Mouse (Mus musculus): ENCODE data around the gene Zfp710. TPM values are rescaled to one million over a fixed set of nuclear protein-coding genes. Genes with fewer than 3 reads are reported as not detected.

The Zfp710 gene
- polyA plus RNA-seq, 1 experiment from 2014 or later: 9.4 TPM

DNA sequence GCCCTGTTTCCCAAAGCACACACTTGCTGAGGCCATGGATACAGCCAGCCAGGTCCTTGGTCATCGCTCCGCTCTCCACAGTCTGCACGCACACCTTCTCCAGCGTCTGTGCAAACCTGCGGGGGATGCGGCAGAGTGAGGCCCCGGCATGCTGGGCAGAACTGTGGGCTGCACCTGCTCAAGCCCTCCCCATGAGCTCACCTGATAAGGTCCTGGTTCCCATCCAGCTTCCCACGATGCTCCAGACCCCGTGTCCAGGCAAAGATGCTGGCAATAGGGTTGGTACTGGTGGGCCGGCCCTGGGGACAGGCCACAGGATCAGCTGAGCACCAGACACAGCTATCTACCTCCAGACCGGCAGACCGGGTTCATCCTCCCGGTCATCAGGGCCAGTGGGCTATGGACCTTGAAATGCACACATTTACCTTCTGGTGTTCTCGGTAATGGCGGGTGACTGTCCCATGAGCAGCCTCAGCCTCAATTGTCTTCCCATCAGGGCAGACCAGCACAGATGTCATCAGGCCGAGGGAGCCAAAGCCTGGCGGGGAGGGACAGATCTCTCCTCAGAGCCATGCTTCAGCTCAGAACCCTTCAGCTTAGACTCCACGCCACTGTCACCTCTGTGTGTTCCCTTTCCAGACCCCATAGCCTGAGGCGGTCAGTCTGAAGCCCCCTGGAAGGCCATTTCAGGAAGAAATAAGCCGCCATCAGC, 71.1 kb downstream of the Zfp710 start:
- Histone ChIP-seq H3K36me3 (ENCODE audit: control insufficient read depth, insufficient read depth) (peaks cover 91% of the 10 kb centered on the region), H3K4me3 (ENCODE audit: low read depth, low read length) (no peak overlapping the region), H3K9me3 (ENCODE audit: control insufficient read depth) (no peaks in the 10 kb centered on the region), H3K9ac (ENCODE audit: low read depth, low read length) (no peak overlapping the region), H3K4me1 (replicated peaks; ENCODE audit: control insufficient read depth, insufficient read depth, low read length) (no peaks in the 10 kb centered on the region), H3K4me2 (replicated peaks; ENCODE audit: low read depth) (no peak overlapping the region), H3K27ac (ENCODE audit: low read depth, low read length) (0 out of 2 replicates have a peak overlapping the region, but pooled peaks have one; percentile 5), H3K27me3 (replicated peaks; ENCODE audit: control insufficient read depth, insufficient read depth, low read length) (no peaks in the 10 kb centered on the region)
- TF ChIP-seq CTCF (IDR thresholded peaks at IDR 0.05; ENCODE audit: low read depth): no peak
- WGBS: 91% methylated on average over 20 of the region's 20 CpGs
- ATAC-seq: no peak

DNA sequence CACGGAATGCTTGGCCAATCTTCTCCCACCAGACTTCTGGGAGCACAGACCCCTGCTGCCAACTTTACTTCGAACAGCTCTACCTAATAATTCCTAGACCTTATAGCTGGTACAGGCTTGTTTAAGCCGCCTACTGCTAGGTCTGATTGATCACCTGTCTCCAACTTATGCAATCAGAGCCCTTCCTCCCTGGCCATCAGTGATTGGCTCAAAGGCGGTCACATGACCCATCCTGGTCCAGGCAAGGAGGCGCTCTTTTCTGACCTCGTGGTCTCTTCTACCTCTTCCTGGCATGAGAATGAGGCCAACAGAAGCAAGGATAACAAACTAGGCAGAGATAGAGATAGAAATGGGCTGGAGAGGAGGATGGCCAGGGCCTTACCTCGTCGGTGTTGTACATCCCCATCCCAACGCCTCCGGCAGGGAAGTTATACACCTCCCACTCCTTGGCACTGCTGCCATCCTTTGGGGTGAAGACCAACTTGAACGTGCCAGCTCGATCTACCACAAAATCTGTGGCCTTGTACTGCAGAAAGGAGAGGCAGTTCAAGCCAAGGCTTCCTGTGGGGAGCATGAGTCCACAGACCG, 73.9 kb downstream of the Zfp710 start:
- ATAC-seq: 0 out of 2 replicates have a peak, but pooled peaks have one; percentile 4
- Histone ChIP-seq H3K36me3 (ENCODE audit: control insufficient read depth, insufficient read depth) (peaks cover 83% of the 10 kb centered on the region), H3K4me2 (replicated peaks; ENCODE audit: low read depth) (no peak overlapping the region), H3K9ac (ENCODE audit: low read depth, low read length) (no peak overlapping the region), H3K4me3 (ENCODE audit: low read depth, low read length) (no peak overlapping the region), H3K27ac (ENCODE audit: low read depth, low read length) (no peak overlapping the region), H3K27me3 (replicated peaks; ENCODE audit: control insufficient read depth, insufficient read depth, low read length) (no peaks in the 10 kb centered on the region), H3K4me1 (replicated peaks; ENCODE audit: control insufficient read depth, insufficient read depth, low read length) (no peaks in the 10 kb centered on the region), H3K9me3 (ENCODE audit: control insufficient read depth) (no peaks in the 10 kb centered on the region)
- WGBS: 89% methylated on average over 13 of the region's 13 CpGs
- no peak for TF ChIP-seq CTCF (IDR thresholded peaks at IDR 0.05; ENCODE audit: low read depth)

DNA sequence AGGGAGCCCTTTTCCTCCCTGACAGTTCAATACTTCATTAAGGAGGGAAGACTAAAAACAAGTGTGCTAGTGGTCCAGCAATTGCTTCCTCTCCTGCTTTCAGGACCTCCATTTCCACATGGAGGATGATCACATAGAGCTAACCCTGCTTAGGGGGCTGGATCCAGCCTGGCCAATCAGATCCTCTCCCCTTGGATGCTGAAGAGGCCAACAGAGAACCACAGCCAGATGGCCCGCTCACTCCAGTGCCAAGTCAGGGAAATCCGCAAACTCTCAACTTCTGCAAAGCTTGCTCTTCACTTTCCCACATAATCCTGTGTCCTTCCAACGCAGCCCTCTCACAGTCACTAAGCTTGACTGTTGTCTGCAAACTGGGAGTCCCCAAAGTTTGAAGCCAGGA, 78.7 kb downstream of the Zfp710 start:
- H3K27me3 ChIP-seq (replicated peaks; ENCODE audit: control insufficient read depth, insufficient read depth, low read length): no peaks in the 10 kb centered on the region
- no peak overlapping the region for H3K4me2 ChIP-seq (replicated peaks; ENCODE audit: low read depth)
- H3K9ac ChIP-seq (ENCODE audit: low read depth, low read length): no peak overlapping the region
- no peak overlapping the region for H3K27ac ChIP-seq (ENCODE audit: low read depth, low read length)
- H3K9me3 ChIP-seq (ENCODE audit: control insufficient read depth): no peaks in the 10 kb centered on the region
- 79% methylated on average over 3 of the region's 3 CpGs for WGBS
- no peaks in the 10 kb centered on the region for H3K4me1 ChIP-seq (replicated peaks; ENCODE audit: control insufficient read depth, insufficient read depth, low read length)
- TF ChIP-seq CTCF (IDR thresholded peaks at IDR 0.05; ENCODE audit: low read depth): no peak
- ATAC-seq: no peak
- peaks cover 42% of the 10 kb centered on the region for H3K36me3 ChIP-seq (ENCODE audit: control insufficient read depth, insufficient read depth)
- H3K4me3 ChIP-seq (ENCODE audit: low read depth, low read length): no peak overlapping the region

DNA sequence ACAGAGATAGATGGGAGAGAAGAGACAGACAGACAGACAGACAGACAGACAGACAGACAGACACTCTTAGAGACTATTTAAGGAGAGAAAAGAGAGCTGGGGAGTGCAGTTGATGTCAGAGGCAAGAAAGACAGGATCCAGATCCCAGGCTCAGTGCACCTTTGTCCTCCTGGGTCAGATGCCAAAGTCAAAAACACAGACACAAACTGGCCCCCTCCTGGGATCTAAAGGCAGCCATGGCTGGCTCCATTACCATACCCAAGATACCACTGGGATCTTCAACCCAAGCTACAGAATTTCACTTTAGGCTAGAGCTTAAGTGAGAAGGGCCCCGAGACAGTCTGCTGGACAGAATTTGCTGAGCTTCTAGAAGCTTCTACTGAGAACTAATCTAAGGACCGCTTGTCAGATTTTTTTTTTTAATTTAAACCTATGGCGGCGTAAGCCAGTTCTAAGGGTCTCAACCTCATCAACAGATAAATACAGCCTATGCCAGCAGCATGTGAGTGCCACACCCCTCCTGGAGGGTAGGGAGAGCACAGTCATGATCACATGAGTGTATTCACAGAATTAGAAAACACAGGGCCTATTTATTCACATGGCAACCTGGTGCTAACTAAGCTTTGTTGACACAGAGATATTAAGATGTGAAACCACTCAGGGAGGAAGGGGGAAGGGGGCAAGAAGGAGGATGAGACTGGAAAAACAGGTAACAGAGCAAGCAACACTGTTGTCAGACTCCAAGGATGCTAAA, 81.2 kb downstream of the Zfp710 start:
- TF ChIP-seq CTCF (IDR thresholded peaks at IDR 0.05; ENCODE audit: low read depth): no peak
- ATAC-seq: no peak
- no peaks in the 10 kb centered on the region for H3K9me3 ChIP-seq (ENCODE audit: control insufficient read depth)
- no peak overlapping the region for H3K4me2 ChIP-seq (replicated peaks; ENCODE audit: low read depth)
- H3K4me3 ChIP-seq (ENCODE audit: low read depth, low read length): no peak overlapping the region
- H3K36me3 ChIP-seq (ENCODE audit: control insufficient read depth, insufficient read depth): peaks cover 26% of the 10 kb centered on the region
- no peak overlapping the region for H3K27ac ChIP-seq (ENCODE audit: low read depth, low read length)
- H3K9ac ChIP-seq (ENCODE audit: low read depth, low read length): no peak overlapping the region
- WGBS: 82% methylated on average over 4 of the region's 4 CpGs
- H3K27me3 ChIP-seq (replicated peaks; ENCODE audit: control insufficient read depth, insufficient read depth, low read length): no peaks in the 10 kb centered on the region
- no peaks in the 10 kb centered on the region for H3K4me1 ChIP-seq (replicated peaks; ENCODE audit: control insufficient read depth, insufficient read depth, low read length)

DNA sequence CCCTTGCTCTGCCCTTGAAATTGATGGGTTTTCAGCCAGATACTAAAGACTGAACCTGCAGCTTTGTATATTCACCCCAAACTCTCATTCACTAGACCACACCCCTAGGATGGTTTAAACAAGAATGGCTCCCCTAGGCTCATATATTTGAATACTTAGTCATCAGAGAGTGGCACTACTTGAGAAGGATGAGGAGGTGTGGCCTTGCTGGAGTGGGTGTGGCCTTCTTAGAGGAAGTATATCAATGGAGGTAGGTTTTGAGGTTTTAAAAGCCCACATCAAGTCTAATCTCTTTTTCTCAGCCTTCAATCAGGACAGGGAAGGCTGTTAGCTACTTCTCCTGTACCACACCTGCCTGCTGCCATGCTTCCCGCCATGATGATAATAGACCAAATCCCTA, 81.8 kb downstream of the Zfp710 start:
- Histone ChIP-seq H3K4me1 (replicated peaks; ENCODE audit: control insufficient read depth, insufficient read depth, low read length) (0 out of 2 replicates have a peak, but pooled peaks cover 4% of the 10 kb centered on the region), H3K9ac (ENCODE audit: low read depth, low read length) (no peak overlapping the region), H3K36me3 (ENCODE audit: control insufficient read depth, insufficient read depth) (peaks cover 20% of the 10 kb centered on the region), H3K4me2 (replicated peaks; ENCODE audit: low read depth) (no peak overlapping the region), H3K4me3 (ENCODE audit: low read depth, low read length) (no peak overlapping the region), H3K27me3 (replicated peaks; ENCODE audit: control insufficient read depth, insufficient read depth, low read length) (no peaks in the 10 kb centered on the region), H3K27ac (ENCODE audit: low read depth, low read length) (no peak overlapping the region), H3K9me3 (ENCODE audit: control insufficient read depth) (no peaks in the 10 kb centered on the region)
- no peak for TF ChIP-seq CTCF (IDR thresholded peaks at IDR 0.05; ENCODE audit: low read depth)
- 95% methylated on average over 1 of the region's 1 CpGs for WGBS
- ATAC-seq: no peak
